Mouse (Mus musculus): Measurements from ENCODE around the gene Olfr685.

The Olfr685 gene
- long read RNA-seq, experiment 1: 0 reads
- long read RNA-seq, experiment 2: 0 reads

DNA sequence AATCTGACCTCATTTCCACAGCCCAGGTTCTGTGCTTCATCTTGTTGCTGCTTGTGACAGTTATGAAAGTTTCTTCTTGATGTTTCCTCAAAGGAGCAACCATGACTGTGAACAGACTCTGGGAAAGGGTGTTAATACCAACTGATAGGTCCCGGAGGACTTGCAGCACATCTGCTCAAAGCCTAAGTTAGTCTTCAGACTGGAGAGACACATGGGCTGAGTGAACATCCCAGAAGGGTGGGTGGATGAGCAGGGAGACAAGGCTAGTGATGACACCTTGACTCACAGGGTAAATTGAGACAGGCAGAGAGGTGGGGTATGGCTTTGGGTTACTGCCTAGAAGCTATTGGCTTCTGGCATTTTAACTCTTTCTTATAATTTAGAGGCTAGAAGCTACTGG is at the start of gene Olfr685:
Gene Olfr685, minus strand, starts transcription at position 101 of the 400 bp plus-strand sequence.
- intact Hi-C loops (cut with DNase I): no loop called here

DNA sequence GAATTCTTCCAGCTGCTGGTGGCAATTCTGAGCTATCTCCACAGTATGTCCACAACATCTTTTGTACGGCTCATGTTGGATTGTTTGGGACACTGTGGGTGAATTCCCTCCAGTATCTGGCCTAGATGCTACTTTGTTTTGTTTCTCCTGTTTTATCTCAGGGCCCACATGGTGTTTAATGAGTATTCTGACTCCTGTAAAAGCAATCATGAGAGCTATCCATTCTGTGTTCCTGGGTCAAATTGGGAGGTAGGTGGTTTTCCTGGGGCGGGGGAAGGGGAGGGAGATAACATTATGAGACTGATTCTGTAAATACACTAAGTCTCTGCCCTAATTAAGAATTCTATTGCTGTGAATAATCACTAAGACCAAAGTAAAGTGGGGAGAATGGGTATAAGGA is 43.6 kb upstream of the Olfr685 start:
- intact Hi-C loops (cut with DNase I): no loop called here

DNA sequence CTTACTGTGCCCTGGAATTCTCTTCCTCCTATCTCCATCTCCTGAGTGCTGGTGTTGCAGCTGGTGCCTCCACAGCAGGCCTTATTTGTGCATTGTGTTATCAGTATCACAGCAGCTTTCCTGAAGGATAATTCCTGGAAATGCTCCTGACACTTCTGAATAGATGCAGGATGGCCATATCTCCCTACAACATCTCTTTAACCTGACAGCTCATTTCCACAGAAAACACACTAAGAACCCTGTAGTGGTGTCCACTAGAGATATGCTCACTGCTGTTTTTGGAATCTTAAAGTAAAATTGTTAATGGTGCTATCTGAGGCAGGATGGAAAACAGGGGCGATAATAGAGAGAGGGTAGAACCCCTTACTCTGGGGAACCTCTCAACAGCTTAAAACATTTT is 42.3 kb upstream of the Olfr685 start:
- intact Hi-C loops (cut with DNase I): no loop called here

DNA sequence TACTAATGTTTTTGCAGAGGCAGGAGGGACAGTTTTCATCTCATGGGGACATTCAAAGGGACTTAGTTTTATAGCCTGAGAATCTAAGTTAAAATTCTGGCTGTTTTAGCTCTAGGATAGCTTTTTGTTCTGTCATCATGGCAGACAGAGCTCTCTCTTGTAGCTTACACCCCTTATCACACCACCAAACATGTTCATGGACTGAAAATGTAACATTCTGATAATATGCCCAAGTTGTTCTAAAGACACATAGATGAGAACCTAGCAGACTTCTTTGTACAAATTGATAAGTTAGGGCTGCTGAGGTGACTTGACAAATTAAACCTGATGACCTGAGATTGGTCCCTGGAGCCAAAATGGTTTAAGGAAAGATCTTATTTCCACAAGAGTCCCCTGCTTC is 40.9 kb upstream of the Olfr685 start:
- intact Hi-C loops (cut with DNase I): no loop called here

DNA sequence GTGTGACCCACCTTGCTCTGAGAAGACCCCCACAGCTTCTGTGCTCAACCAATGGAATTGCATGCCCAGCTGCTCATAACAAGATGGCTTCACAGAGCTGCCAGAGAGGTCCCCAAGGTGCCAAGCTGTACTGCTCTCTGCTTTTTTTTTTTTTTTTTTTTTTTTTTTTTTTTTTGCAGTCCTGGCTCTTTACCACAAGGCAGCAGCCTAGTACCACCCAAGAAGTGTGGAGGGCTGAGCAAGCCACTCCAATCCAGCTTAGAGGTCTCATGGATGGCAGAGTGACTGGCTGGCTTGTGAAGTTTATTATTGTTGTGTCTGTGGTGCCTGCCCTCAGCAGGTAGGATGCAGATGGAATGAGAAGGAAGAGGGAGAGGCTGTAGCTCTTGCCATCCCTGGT is 40.3 kb upstream of the Olfr685 start:
- intact Hi-C loops (cut with DNase I): no loop called here

DNA sequence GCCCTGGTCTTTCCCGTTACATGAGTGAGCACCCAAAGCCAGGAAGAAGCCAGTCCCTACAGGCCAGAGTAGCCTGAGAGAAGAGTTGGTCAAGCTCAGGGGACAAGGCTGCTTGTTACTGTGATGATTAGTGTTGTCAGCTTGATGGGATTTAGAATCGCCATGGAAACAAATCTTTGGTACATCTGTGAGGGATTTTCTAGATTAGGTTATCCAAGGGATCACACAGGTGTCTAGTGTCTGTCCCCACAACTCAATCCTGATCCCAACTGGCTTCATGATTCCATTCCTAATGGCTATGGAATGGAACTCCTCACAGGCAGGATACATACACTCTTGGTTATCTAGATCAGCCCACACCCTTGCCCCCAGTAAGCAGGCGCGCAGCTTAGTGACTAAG is 32.5 kb upstream of the Olfr685 start:
- intact Hi-C loops (cut with DNase I): no loop called here

DNA sequence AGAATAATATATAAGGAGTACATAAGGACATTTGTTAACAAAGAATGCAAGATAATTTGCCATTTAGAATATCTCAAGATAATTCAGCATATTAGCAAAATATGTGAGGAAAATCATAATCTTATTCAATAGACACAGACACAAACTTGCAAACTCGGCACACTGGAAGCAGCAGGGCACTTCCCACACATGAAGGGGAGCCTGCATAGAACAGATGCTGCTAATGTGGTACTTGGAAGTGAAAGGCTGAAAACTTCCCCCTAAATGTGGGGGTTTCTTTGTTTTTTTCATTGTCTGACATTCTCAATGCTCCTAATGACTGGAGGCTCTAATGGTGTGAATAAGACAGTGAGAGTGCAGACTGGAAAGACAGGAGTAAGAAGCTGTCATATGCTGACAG is 28.9 kb upstream of the Olfr685 start:
- intact Hi-C loops (cut with DNase I): no loop called here

DNA sequence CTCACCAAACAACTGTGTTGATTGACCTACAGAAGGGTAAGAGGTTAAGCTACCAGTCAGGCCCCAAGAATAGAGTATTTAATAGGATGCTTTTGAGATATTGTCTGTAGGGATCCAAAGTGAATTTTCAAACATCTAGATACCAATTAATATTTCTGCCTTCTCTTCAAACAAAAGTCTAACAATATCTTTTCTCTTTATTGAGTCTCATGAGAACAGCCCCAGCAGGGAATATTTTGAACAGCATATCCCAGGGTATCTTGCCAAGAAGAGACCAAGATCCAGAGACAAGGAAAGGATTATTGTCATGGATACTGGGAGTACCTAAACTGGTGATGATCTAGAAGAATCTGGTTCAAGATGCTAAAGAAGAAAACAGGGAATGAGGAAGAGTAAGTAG is 21.6 kb upstream of the Olfr685 start, which contains the start of gene Olfr686:
Gene Olfr686, minus strand, starts transcription at position 101 of the 400 bp plus-strand sequence.
- intact Hi-C loops (cut with DNase I): no loop called here

DNA sequence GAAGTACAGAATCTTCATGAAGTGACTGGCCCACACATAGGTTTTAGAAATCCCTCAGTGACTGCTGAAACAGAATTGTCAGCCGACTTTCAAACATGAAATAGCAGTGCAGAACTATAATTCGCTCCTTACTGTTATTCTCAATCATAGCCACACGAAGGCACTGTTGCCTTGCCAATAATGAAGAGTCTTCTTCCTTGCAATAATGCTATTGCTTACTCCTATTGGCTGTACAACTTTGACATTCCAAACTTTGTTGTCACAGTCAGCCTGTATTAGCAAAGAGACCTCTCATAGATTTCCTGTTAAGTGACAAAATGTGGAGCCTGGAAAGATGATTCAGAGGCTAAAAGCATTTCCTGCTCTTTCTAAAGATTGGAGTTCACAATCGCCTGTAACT is 15.0 kb downstream of the Olfr685 start:
- intact Hi-C loops (cut with DNase I): loop anchor here (5.0 kb wide), 2 partner anchors 162 to 357 kb away; partner anchors contain the start of gene Olfr690

DNA sequence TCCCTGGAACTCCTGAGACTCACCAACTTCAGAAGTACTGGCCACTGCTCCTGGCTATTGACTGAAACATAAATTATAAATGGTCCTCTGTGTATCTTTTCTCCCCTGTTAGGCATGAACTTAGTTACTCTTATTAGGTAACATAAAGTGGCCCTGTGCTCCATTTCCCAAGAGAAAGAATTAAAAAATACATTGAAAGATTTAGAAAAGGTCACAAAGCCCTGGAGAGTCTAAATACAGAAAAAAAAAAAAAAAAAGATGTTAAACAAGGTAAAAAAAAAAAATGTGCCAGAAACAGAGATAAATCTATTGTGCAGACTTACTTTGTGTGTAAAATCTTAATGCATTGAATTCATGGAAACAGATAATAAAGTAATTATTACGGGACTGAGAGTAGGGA is 22.3 kb downstream of the Olfr685 start, which contains the start of gene Olfr684:
Gene Olfr684, minus strand, starts transcription at position 101 of the 400 bp plus-strand sequence.
- intact Hi-C loops (cut with DNase I): no loop called here

DNA sequence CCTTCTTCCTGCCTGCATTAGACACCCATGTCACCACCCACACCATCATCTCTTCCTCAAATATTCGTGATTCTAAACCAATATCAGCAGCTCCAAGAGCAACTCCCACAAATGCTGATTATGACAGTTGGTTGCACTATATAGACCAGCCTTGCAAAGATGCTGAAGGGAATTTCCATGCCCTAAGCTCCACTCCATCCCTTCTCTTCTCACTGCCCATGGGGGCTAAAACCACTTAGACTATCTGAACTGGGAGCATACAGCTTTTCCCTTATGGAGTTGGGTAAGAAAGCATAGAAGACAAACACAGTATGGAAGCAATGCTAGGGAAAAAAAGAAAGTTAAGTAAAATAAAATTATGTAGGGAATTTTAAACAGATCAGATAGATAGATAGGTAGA is 38.9 kb downstream of the Olfr685 start, which contains the start of gene Olfr683:
Gene Olfr683, minus strand, starts transcription at position 101 of the 400 bp plus-strand sequence.
- intact Hi-C loops (cut with DNase I): no loop called here

DNA sequence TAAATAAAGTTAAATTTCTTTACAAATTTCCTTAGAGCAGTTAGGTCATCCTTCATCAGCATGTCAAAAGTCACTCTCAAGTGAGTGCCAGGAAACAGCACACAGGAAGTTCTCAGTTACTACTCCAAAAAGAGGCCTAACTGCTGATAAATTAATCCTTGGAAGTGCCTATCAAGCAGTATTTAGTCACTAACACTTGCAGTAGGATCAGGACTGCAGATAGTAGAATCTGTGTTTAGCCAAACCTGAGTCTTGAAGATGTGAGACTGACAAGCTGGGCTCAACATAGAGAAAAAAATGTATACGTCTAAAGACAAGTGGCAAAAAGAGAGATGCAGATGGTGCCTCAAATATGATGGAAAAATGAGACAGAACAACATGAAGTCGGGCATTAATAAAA is 44.5 kb downstream of the Olfr685 start:
- intact Hi-C loops (cut with DNase I): no loop called here

Measured in adrenal gland (tissue).